Mouse (Mus musculus): ENCODE measurements at regions not wholly inside any gene's neighbourhood (a gene's known extent, or its start where the extent isn't known, plus 50 kb on each side); places are given as distances from the start of the nearest gene placed in this dataset.

GRCm38 (mm10) chr6:103119537-103119936, 390.8 kb upstream of the Chl1 start:
- no peak for TF ChIP-seq POLR2A (IDR thresholded peaks at IDR 0.05; ENCODE audit: low read depth, low read length)
- no peak for TF ChIP-seq CTCF (IDR thresholded peaks at IDR 0.05; ENCODE audit: extremely low read depth, insufficient read length, insufficient replicate concordance, low read depth, low read length)
- 60% methylated on average over 2 of the region's 2 CpGs for WGBS
- Histone ChIP-seq H3K36me3 (ENCODE audit: control insufficient read depth, insufficient read depth, low read length) (no peaks in the 10 kb centered on the region), H3K27ac (ENCODE audit: insufficient read depth, low read depth, low read length) (no peak overlapping the region), H3K4me1 (ENCODE audit: control insufficient read depth, insufficient read depth, insufficient read length, low read length) (no peaks in the 10 kb centered on the region), H3K27me3 (ENCODE audit: control insufficient read depth, insufficient read depth, low read length) (no peaks in the 10 kb centered on the region), H3K4me3 (ENCODE audit: low read depth, low read length) (no peak overlapping the region)

GRCm38 (mm10) chr6:103140851-103141250, 369.5 kb upstream of the Chl1 start:
- no peaks in the 10 kb centered on the region for H3K36me3 ChIP-seq (ENCODE audit: control insufficient read depth, insufficient read depth, low read length)
- H3K4me3 ChIP-seq (ENCODE audit: low read depth, low read length) = no peak overlapping the region
- TF ChIP-seq POLR2A (IDR thresholded peaks at IDR 0.05; ENCODE audit: low read depth, low read length) = no peak
- TF ChIP-seq CTCF (IDR thresholded peaks at IDR 0.05; ENCODE audit: extremely low read depth, insufficient read length, insufficient replicate concordance, low read depth, low read length) = no peak
- no peak overlapping the region for H3K27ac ChIP-seq (ENCODE audit: insufficient read depth, low read depth, low read length)
- no peaks in the 10 kb centered on the region for H3K4me1 ChIP-seq (ENCODE audit: control insufficient read depth, insufficient read depth, insufficient read length, low read length)
- 67% methylated on average over 5 of the region's 5 CpGs for WGBS
- H3K27me3 ChIP-seq (ENCODE audit: control insufficient read depth, insufficient read depth, low read length) = no peaks in the 10 kb centered on the region

- 51% methylated on average over 1 of the region's 1 CpGs for WGBS
- H3K27me3 ChIP-seq (ENCODE audit: control insufficient read depth, insufficient read depth, low read length) = no peaks in the 10 kb centered on the region
- H3K27ac ChIP-seq (ENCODE audit: insufficient read depth, low read depth, low read length) = no peak overlapping the region
- H3K4me3 ChIP-seq (ENCODE audit: low read depth, low read length) = no peak overlapping the region
- no peaks in the 10 kb centered on the region for H3K4me1 ChIP-seq (ENCODE audit: control insufficient read depth, insufficient read depth, insufficient read length, low read length)
- no peak for TF ChIP-seq CTCF (IDR thresholded peaks at IDR 0.05; ENCODE audit: extremely low read depth, insufficient read length, insufficient replicate concordance, low read depth, low read length)
- TF ChIP-seq POLR2A (IDR thresholded peaks at IDR 0.05; ENCODE audit: low read depth, low read length) = no peak
- no peaks in the 10 kb centered on the region for H3K36me3 ChIP-seq (ENCODE audit: control insufficient read depth, insufficient read depth, low read length)
Observed at GRCm38 (mm10) chr6:103177851-103178250, 332.5 kb upstream of the Chl1 start.

- Histone ChIP-seq H3K27me3 (ENCODE audit: control insufficient read depth, insufficient read depth, low read length) (no peaks in the 10 kb centered on the region), H3K27ac (ENCODE audit: insufficient read depth, low read depth, low read length) (no peak overlapping the region), H3K36me3 (ENCODE audit: control insufficient read depth, insufficient read depth, low read length) (no peaks in the 10 kb centered on the region), H3K4me3 (ENCODE audit: low read depth, low read length) (no peak overlapping the region), H3K4me1 (ENCODE audit: control insufficient read depth, insufficient read depth, insufficient read length, low read length) (no peaks in the 10 kb centered on the region)
- no peak for TF ChIP-seq CTCF (IDR thresholded peaks at IDR 0.05; ENCODE audit: extremely low read depth, insufficient read length, insufficient replicate concordance, low read depth, low read length)
- TF ChIP-seq POLR2A (IDR thresholded peaks at IDR 0.05; ENCODE audit: low read depth, low read length) = no peak
Observed at GRCm38 (mm10) chr6:103183355-103183754, 327.0 kb upstream of the Chl1 start.

GRCm38 (mm10) chr6:103196838-103197237, 313.5 kb upstream of the Chl1 start:
- WGBS = 76% methylated on average over 6 of the region's 6 CpGs
- no peak overlapping the region for H3K4me3 ChIP-seq (ENCODE audit: low read depth, low read length)
- H3K27me3 ChIP-seq (ENCODE audit: control insufficient read depth, insufficient read depth, low read length) = no peaks in the 10 kb centered on the region
- TF ChIP-seq CTCF (IDR thresholded peaks at IDR 0.05; ENCODE audit: extremely low read depth, insufficient read length, insufficient replicate concordance, low read depth, low read length) (no peak), POLR2A (IDR thresholded peaks at IDR 0.05; ENCODE audit: low read depth, low read length) (no peak)
- no peaks in the 10 kb centered on the region for H3K4me1 ChIP-seq (ENCODE audit: control insufficient read depth, insufficient read depth, insufficient read length, low read length)
- no peaks in the 10 kb centered on the region for H3K36me3 ChIP-seq (ENCODE audit: control insufficient read depth, insufficient read depth, low read length)
- H3K27ac ChIP-seq (ENCODE audit: insufficient read depth, low read depth, low read length) = no peak overlapping the region

- 8% methylated on average over 1 of the region's 1 CpGs for WGBS
- no peaks in the 10 kb centered on the region for H3K36me3 ChIP-seq (ENCODE audit: control insufficient read depth, insufficient read depth, low read length)
- H3K27me3 ChIP-seq (ENCODE audit: control insufficient read depth, insufficient read depth, low read length) = no peaks in the 10 kb centered on the region
- H3K4me1 ChIP-seq (ENCODE audit: control insufficient read depth, insufficient read depth, insufficient read length, low read length) = no peaks in the 10 kb centered on the region
- H3K4me3 ChIP-seq (ENCODE audit: low read depth, low read length) = no peak overlapping the region
- no peak overlapping the region for H3K27ac ChIP-seq (ENCODE audit: insufficient read depth, low read depth, low read length)
- no peak for TF ChIP-seq CTCF (IDR thresholded peaks at IDR 0.05; ENCODE audit: extremely low read depth, insufficient read length, insufficient replicate concordance, low read depth, low read length)
Observed at GRCm38 (mm10) chr6:103201605-103202004, 308.8 kb upstream of the Chl1 start.

- no peak for TF ChIP-seq POLR2A (IDR thresholded peaks at IDR 0.05; ENCODE audit: low read depth, low read length)
- no peak for TF ChIP-seq CTCF (IDR thresholded peaks at IDR 0.05; ENCODE audit: extremely low read depth, insufficient read length, insufficient replicate concordance, low read depth, low read length)
- Histone ChIP-seq H3K27ac (ENCODE audit: insufficient read depth, low read depth, low read length) (no peak overlapping the region), H3K4me1 (ENCODE audit: control insufficient read depth, insufficient read depth, insufficient read length, low read length) (no peaks in the 10 kb centered on the region), H3K27me3 (ENCODE audit: control insufficient read depth, insufficient read depth, low read length) (no peaks in the 10 kb centered on the region), H3K36me3 (ENCODE audit: control insufficient read depth, insufficient read depth, low read length) (no peaks in the 10 kb centered on the region), H3K4me3 (ENCODE audit: low read depth, low read length) (no peak overlapping the region)
Observed at GRCm38 (mm10) chr6:103209202-103209601, 301.2 kb upstream of the Chl1 start.

GRCm38 (mm10) chr6:103213160-103213559, 297.2 kb upstream of the Chl1 start:
- WGBS = 62% methylated on average over 6 of the region's 6 CpGs

More at GRCm38 (mm10) chr6:103213160-103213559, 297.2 kb upstream of the Chl1 start:
- Histone ChIP-seq H3K4me1 (ENCODE audit: control insufficient read depth, insufficient read depth, insufficient read length, low read length) (no peaks in the 10 kb centered on the region), H3K36me3 (ENCODE audit: control insufficient read depth, insufficient read depth, low read length) (no peaks in the 10 kb centered on the region), H3K4me3 (ENCODE audit: low read depth, low read length) (no peak overlapping the region), H3K27ac (ENCODE audit: insufficient read depth, low read depth, low read length) (no peak overlapping the region), H3K27me3 (ENCODE audit: control insufficient read depth, insufficient read depth, low read length) (no peaks in the 10 kb centered on the region)
- TF ChIP-seq CTCF (IDR thresholded peaks at IDR 0.05; ENCODE audit: extremely low read depth, insufficient read length, insufficient replicate concordance, low read depth, low read length) (no peak), POLR2A (IDR thresholded peaks at IDR 0.05; ENCODE audit: low read depth, low read length) (no peak)
